13 mouse cellular contexts compared by ENCODE assay signal in genomic region chr2:148117420-148117819, GRCm38 (mm10).
"Had no signal": no experiment of that assay in that cellular context is flagged by ENCODE, and none has a peak within 500 bp of the region (broad histone marks: within the 10 kb centered on the region; RNA-seq: fewer than 3 reads in every experiment).

No protein-coding gene starts in this region.

- H3K9ac ChIP-seq: limb, embryonic 15.5 days; liver, embryonic 14.5 days; midbrain, embryonic 12.5 days had no signal

- H3K36me3 ChIP-seq: limb, embryonic 15.5 days; midbrain, embryonic 12.5 days had no signal

- H3K4me1 ChIP-seq: limb, embryonic 15.5 days; midbrain, embryonic 12.5 days had no signal

- DNase-seq: kidney, adult 9 months; kidney, postnatal 36 days; layer of hippocampus, adult 9-11 months; layer of hippocampus, postnatal 36 days; lung, adult 18-20 months; right cerebral cortex, postnatal 25 days; thymus, postnatal 4 days had no signal

- ATAC-seq: midbrain, embryonic 16.5 days had no signal

- H3K27me3 ChIP-seq: midbrain, embryonic 12.5 days had no signal

- H3K9me3 ChIP-seq: limb, embryonic 15.5 days; midbrain, embryonic 12.5 days had no signal

- H3K4me3 ChIP-seq: limb, embryonic 15.5 days; midbrain, embryonic 12.5 days had no signal

- H3K4me2 ChIP-seq: limb, embryonic 15.5 days; midbrain, embryonic 12.5 days had no signal

- H3K27ac ChIP-seq: kidney, postnatal 0 days; limb, embryonic 15.5 days; liver, embryonic 14.5 days; midbrain, embryonic 12.5 days; stomach, postnatal 0 days had no signal
